Mouse (Mus musculus) brain, adult 2 months (tissue): Measurements from ENCODE around the gene Arhgap18.
"Not testable (repeated sequence)": the region's sequence is repeated elsewhere in the genome, so short reads cannot be mapped to it uniquely, and the experiment has no call there.

Experiments used
- DNase-seq: peaks from one replicate; pipeline ENCODE4 v3.0.0; 2011; ENCODE audit warnings: low read depth, low spot score

Arhgap18 gene

DNA sequence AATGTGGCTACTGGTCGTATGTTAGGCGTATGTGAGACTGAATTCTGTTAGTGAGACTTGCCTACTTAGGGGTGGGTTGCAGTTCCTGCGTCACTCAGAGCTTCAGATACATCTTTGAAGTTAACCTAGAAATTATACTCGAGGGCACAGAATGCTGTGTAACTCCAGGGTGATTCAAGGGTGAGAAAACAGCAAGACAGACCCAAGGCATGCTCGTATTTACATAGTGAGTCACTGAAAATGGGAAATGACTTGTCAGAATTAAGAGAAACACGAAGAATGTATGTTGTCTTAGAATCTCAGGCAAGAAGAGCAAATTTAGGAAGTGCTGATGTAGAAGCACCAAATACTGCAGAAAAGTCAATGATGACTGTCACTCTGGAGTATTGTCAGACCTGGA is 142.5 kb downstream of the Arhgap18 start:
- no peak for DNase-seq

DNA sequence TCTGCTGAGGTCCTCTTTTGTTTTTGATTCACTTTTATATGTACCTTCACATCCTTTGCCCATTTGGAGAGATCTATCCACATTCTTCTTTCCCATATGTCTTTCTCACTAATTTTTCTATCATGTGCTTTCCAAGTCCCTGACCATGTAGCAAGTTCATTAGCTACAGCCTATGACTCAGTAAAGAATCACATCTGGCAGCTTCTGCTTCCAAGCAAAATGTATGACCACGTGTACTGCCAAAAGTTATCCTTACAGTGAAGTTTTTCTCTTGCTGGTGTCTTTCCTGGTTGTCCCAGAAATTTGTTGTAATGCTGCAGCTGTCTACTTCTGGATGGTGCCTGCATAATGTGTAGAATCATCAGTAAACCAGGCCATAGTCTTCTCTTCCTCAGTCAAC is 147.2 kb downstream of the Arhgap18 start:
- no peak for DNase-seq

DNA sequence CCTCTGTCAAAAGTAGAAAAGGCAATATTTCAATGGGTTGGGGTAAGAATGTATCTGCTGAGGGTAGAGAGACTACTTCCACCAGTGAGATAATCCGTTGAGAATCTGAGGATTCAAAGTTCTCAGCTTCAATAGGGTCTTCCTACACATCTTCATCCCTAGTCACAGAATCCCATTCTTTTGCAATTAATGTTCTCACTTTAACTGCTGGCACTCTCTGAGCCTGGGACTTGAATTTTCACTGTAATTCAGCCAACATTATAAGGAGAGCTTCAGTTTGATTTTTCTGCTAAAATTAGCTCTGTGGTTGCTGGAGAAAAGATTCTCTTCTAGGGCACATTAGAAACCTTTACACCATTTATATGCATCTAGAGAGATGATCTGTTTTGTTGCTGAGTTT is 150.6 kb downstream of the Arhgap18 start:
- DNase-seq: peak; percentile 54

DNA sequence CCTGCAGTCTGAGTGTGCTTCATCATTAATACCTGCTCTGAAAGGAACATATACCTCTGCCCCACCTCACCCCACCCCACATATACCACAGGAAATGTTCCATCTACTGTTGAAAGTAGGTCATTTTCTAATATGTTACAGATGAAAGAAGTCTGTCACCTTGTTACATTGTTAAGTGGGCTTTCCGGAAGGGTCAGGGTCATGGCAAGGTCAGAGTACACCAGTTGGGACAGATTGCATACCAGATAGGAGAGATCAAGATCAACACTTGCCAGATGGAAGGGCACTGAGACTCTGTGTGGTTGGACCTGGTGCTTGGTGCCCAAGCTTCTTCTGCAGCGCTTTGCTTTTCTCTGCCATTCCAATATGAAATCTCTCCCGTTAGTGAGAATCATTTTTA is 158.0 kb downstream of the Arhgap18 start:
- no peak for DNase-seq

DNA sequence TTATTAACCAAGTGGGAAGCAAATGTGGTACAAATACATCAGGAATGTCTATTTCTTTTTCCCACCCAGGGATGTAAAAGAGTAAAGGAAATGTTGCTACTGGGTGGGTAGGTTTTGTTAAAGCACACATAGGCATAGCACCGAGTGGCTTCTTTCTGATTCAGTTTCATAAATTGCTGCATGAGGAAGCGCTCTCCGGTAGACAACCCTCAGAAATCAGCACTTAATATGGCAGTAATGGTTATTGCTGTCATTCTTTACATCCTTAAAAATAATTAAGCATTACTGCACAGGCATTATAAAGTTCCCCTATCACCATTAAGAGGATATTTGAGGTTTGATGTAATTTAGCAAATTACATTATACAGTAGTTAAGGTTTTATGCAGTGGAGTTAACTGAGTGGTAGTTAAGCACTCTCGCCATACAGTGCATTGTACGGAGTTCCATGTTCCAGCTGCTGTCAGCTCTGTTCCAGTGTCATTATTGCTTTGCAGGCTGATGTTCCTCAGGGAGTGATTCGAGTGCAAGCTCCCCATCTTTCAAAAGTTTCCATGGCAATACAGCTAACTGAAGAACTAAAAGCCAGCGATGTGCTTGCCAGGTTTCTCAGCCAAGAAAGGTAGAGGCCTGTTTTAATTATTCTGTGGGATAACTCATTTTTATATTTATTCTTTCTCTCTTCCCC is 159.0 kb downstream of the Arhgap18 start:
- DNase-seq: peak; percentile 65

DNA sequence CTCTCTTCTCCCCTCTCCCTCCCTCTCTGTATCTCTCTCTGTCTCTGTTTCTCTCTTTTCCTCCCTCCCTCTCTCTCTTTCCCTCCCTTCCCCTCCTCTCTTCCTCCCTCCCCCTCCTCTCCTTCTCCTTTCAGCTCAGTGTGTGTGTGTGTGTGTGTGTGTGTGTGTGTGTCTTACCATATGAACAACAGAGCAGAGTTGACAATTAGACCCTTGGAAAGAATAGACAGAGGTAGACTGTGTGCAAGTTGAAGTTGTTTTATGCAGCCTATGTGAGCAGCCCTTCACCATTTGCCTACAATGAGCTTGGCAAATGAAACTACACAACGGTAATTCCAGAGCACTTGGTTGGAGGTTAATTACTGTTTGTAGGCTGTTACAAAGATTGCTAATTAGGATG is 159.6 kb downstream of the Arhgap18 start:
- peak; percentile 5 for DNase-seq

DNA sequence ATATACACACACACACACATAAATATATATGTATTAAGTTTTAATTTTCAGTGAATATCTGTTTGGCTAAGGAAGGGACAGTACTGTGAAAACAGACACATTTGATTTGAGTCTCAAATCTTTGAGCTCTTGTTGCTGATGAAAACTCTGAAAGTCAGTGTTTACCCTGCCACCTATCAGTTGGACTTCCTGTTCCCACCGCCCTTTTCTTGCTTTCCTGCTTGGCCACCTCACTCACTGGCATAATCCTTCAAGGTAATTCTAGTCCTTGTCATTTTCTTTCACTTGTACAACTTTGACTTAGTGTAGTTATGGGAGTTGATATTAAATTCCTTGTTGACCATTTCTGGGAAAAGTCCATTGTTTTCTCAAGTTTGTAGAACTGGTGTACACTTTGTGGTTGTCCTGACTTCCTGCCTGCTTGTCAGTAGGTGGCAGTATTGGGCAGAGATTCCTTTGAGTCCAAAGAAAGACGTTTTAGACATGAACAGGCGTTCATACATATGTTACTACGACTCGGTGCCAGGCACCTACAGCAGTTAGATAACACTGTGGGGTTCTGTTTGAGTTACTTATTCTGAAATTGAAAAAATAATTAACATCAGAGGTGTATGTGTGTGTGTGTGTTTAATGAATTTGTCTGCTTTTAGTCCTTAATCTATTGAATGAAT is 166.2 kb downstream of the Arhgap18 start:
- DNase-seq: peak; percentile 82

DNA sequence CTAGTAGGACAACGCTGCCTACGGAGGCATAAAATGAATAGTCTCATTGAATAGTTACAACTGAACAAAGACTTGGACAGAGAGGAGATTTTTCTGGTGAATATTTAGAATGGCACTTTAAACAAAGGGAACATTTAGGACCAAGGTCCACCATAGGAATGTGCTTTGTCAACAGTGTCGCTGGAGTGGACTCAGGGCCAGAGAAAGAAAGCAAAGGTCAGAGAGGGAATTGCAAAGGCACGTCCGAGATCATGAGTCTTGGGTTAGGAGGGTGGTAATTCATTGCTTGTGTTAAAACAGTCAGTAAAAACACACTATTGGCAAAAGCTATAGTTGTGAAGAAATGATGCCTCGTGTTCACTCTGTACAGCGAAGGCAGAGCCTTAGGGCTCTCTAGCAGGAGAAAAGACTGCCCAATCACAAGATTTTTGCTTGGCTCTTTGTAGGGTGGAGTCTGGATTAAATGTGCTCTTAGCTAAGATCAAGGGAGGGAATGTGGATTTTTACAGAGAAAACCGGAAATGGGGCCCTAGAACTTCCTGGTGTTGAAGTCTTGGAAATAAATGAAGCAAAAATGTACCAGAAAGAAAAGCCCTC is 167.3 kb downstream of the Arhgap18 start:
- DNase-seq: peak; percentile 8

DNA sequence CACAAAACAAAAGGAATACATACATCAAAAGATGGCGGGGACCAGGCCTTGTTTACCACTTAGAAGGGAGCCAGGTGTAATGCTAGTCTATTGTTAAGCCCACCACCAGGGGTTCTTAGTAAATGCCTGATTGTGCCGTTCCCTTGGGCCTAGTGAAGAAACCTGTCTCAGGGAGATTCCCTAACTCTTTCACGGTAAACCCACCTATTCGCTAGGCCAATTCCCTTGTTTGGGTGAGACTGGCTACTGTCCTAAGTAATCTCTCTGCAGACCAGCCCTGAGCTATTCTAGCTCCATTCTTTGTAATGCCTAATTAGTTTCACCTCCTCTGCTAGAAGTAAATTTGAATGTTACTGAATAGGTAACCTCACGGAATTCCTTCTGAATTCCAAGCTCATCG is 182.8 kb downstream of the Arhgap18 start:
- not testable (repeated sequence) for DNase-seq

DNA sequence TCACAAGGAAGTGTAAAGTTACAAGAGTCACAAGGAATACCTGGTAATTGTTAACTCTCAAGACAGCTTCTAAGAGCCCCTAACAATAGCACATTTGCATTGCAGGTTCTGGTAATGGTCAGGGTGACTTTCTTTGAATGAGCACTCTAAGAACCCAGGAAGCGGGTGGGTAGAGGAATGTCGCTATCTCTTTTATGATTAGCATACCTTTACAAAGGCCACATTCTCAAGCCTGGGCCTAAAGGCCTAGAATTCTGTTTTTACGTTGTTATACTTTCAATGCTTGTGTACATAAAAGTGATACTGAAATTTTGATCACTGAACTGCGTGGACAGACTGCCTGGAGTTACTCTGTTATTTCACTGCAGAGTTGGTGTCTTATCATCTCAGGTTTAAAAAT is 185.2 kb downstream of the Arhgap18 start:
- not testable (repeated sequence) for DNase-seq

DNA sequence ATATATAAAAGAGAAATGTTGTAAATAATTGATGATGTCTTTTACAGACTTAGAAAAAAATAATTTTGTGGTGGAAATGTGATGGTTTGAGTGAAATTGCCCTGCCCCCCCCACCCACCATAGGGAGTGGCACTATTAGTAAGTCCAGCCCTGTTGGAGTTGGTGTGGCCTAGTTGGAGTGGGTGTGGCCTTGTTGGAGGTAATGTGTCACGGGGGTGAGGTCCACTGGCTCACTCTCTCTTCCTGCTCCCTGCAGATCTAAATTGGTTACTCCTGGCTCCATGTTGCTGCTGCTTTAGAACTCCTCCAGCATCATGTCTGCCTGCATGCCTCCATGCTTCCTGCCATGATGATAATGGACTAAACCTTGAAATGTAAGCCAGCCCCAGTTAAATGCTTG is 186.3 kb downstream of the Arhgap18 start:
- no peak for DNase-seq

DNA sequence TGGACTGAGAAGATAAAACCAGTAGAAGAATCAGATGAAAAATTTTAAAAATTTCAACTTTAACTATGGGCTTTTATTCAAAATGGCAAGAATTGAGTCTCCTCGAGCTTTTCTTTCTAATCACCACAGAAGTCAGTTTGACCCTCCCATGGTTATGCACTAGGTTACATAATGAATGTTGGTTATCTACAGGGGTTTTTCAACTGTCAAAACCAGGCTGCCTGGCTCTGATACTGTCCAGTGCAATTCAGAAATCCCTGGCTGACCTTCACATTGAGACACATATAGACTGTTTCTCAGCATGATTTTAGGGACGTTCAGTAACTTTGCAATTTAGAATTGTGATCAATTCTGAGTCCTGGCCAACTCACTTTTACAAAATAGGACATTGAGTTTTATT is 195.1 kb downstream of the Arhgap18 start:
- DNase-seq: no peak

DNA sequence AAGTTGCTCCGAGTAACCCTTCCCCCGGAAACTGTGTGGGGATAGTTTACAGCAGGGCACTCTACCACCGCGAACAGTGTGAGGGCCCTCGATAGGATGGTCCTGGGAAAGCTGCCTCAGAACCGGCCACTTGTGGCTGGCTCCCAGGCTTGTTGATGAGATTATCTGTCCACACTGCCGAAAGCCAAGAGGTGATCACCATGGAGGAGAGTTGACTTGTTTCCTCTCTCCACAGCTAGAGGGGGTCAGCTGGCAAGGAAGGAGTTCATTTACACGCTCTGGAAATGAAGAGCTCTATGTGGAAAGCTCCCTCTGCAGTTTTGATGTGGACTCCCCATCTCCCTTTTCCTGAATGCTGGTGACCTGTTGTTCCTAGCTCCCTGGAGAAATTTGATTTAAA is 196.4 kb downstream of the Arhgap18 start:
- DNase-seq: peak; percentile 18

DNA sequence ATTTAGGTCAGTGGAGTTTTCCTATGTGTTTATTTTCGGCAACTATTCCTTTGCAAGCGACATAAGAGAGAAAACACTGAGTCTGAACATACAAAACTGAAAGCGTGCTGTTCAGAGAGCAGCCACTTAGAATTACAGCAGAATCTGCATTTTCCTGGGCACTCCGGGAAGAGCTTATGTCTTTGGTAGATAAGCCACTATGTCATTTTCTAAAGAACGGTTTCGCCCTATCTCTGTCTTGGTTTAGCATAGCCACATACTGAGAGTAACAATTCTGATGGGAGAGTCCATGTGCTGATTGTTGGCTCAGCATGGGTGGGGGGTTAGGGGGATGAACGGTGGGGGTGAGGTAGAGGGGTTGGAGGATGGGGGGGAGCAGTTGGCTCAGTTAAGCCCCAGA is 197.2 kb downstream of the Arhgap18 start:
- peak; percentile 29 for DNase-seq

DNA sequence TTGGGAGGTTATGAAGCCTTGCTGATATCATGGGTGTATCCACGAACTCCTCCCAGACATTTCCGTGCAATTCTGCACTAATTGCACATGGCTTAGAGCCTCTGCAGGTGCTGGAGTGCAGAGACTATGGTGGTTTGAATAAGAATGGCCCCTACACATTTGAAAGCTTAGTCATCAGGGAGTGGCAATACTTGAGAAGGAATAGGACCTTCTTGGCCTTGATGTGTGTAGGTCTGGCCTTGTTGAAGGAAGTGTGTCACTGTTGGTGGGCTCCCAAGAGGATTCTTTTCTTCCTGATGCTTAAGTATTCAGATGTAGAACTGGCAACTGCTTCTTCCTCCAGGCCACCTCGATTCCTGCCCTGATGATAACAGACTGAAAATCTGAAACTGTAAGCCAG is 205.3 kb downstream of the Arhgap18 start:
- no peak for DNase-seq
